Mouse (Mus musculus) heart, postnatal 0 days (tissue): ENCODE results near the gene Oat.

Source experiments
- CTCF ChIP-seq: IDR thresholded peaks from 2 replicates; pipeline ENCODE4 v1.5.1; 2016; ENCODE audit warnings: antibody characterized with exemption, control low read depth, low read depth
- EP300 ChIP-seq: IDR thresholded peaks from 2 replicates; pipeline ENCODE4 v1.6.1; 2016; ENCODE audit warnings: antibody characterized with exemption, low read depth

- TF ChIP-seq EP300 (no peak), CTCF (no peak)
Measured at GRCm38 (mm10) chr7:132513419-132513982, 62.7 kb downstream of the Oat start.
